Mouse (Mus musculus) kidney, adult 2 months (tissue): ENCODE results near the gene Wdr72.

ENCODE experiments used
- CTCF ChIP-seq: fragments of 200-500 bp; conservative IDR thresholded peaks from 2 replicates; pipeline ENCODE4 v1.5.1; 2011; ENCODE audit warnings: low read depth, mild to moderate bottlenecking, control low read depth, low read length, moderate library complexity, mixed read lengths; ENCODE audit not compliant: insufficient read depth, insufficient read length
- POLR2A ChIP-seq: fragments of 200-500 bp; IDR thresholded peaks from one replicate; pipeline ENCODE4 v1.6.1; 2011; ENCODE audit warnings: low read depth, low read length, control low read depth

DNA sequence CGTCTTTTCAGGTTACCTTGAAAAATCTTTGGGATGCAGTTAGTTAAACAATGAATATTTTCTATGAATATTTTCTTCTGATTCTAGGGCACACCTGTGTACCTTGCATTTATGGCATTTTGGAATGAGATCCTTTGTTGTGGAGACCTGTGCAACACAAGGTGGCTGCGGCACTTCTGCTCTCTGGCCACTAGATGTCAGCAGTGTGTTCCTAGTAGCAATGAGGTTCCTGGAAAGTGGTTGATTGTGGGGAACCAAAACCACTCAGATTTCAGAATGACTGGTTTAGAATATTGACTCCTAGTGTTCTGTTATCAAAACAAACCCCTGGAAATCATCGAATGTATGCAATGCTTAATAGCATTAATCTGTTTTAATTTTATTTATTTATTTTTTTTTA, 31.7 kb downstream of the Wdr72 start:
- TF ChIP-seq POLR2A: no peak
- peak; percentile 95 for TF ChIP-seq CTCF
